Mouse (Mus musculus) forebrain, embryonic 13.5 days (tissue): Measurements from ENCODE around the gene Tmprss6. TPM values are rescaled to one million over a fixed set of nuclear protein-coding genes. Genes with fewer than 3 reads are reported as not detected.

Experiments used
- ATAC-seq: fragments of 200-750 bp; cut with Nextera tagmentation; 2 replicates; pipeline ENCODE4 v1.8.0; 2017
- H3K27ac ChIP-seq: fragments of 300-500 bp; sonication (generic); 2 replicates; pipeline ENCODE4 v1.5.1; 2015; ENCODE audit warnings: inconsistent platforms, mild to moderate bottlenecking, moderate library complexity
- H3K27me3 ChIP-seq: fragments of 300-500 bp; sonication (generic); 2 replicates; pipeline ENCODE4 v1.6.1; 2015; ENCODE audit warnings: mild to moderate bottlenecking, inconsistent platforms
- H3K36me3 ChIP-seq: fragments of 300-500 bp; sonication (generic); 2 replicates; pipeline ENCODE4 v1.6.1; 2015; ENCODE audit warnings: mild to moderate bottlenecking, inconsistent platforms; ENCODE audit not compliant: poor library complexity, severe bottlenecking
- H3K4me1 ChIP-seq: fragments of 300-500 bp; sonication (generic); 2 replicates; pipeline ENCODE4 v1.6.1; 2015; ENCODE audit warnings: inconsistent platforms
- H3K4me2 ChIP-seq: fragments of 300-500 bp; sonication (generic); 2 replicates; pipeline ENCODE4 v1.6.1; 2015; ENCODE audit warnings: inconsistent platforms, mild to moderate bottlenecking, moderate library complexity
- H3K4me3 ChIP-seq: fragments of 300-500 bp; sonication (generic); 2 replicates; pipeline ENCODE4 v1.5.1; 2015; ENCODE audit warnings: mild to moderate bottlenecking, inconsistent platforms
- H3K9ac ChIP-seq: fragments of 300-500 bp; sonication (generic); 2 replicates; pipeline ENCODE4 v1.6.1; 2015; ENCODE audit warnings: mild to moderate bottlenecking, inconsistent platforms
- H3K9me3 ChIP-seq: fragments of 300-500 bp; sonication (generic); replicated peaks from 2 replicates; pipeline ENCODE4 v1.6.1; 2016; ENCODE audit warnings: inconsistent platforms
- WGBS: fragments of 180-500 bp; shearing (Covaris S2); methylation state at CpG from one replicate; pipeline ENCODE4 v1.1.7; 2015; 5-methylcytosine and 5-hydroxymethylcytosine counted together
- polyA plus RNA-seq: library from polyadenylated mRNA; unstranded; fragments of >200 nt; fragmentation: Nextera tagmentation; extraction: Ambion mirVana; gene quantifications from 2 replicates; pipeline ENCODE4 v1.2.1, GENCODE M21; 2015

Tmprss6 gene
- polyA plus RNA-seq, 1 experiment from 2014 or later, result not detected

GRCm38 (mm10) chr15:78504013-78504412 is 35.6 kb upstream of the Tmprss6 start:
- H3K9ac ChIP-seq, result no peak overlapping the region
- no peaks in the 10 kb centered on the region; the same call in 1 of the 2 replicates for H3K9me3 ChIP-seq
- H3K4me1 ChIP-seq, result 0 out of 2 replicates have a peak, but pooled peaks cover 5% of the 10 kb centered on the region
- H3K4me2 ChIP-seq, result no peak overlapping the region
- H3K36me3 ChIP-seq, result no peaks in the 10 kb centered on the region
- no peaks in the 10 kb centered on the region for H3K27me3 ChIP-seq
- H3K27ac ChIP-seq, result no peak overlapping the region
- WGBS, result 76% methylated on average over 1 of the region's 1 CpGs
- no peak for ATAC-seq
- no peak overlapping the region for H3K4me3 ChIP-seq

GRCm38 (mm10) chr15:78502437-78503132 is 34.2 kb upstream of the Tmprss6 start:
- no peak for ATAC-seq
- no peak overlapping the region for H3K27ac ChIP-seq
- no peak overlapping the region for H3K9ac ChIP-seq
- H3K36me3 ChIP-seq, result no peaks in the 10 kb centered on the region
- no peak overlapping the region for H3K4me2 ChIP-seq
- no peaks in the 10 kb centered on the region for H3K4me1 ChIP-seq
- H3K4me3 ChIP-seq, result no peak overlapping the region
- no peaks in the 10 kb centered on the region for H3K27me3 ChIP-seq
- WGBS, result 90% methylated on average over 18 of the region's 18 CpGs
- no peaks in the 10 kb centered on the region; the same call in 1 of the 2 replicates for H3K9me3 ChIP-seq

- ATAC-seq, result no peak
- Histone ChIP-seq H3K4me3 (no peak within 1 kb of the TSS), H3K9me3 (no peaks in the 10 kb centered on the region), H3K36me3 (no peaks in the 10 kb centered on the region), H3K4me2 (no peak within 1 kb of the TSS), H3K27ac (no peak within 1 kb of the TSS), H3K27me3 (no peaks in the 10 kb centered on the region), H3K9ac (no peak within 1 kb of the TSS), H3K4me1 (no peaks in the 10 kb centered on the region)
- 93% methylated on average over 11 of the region's 11 CpGs for WGBS
These were observed 26.6 kb upstream of the Tmprss6 start, which contains the start of gene Il2rb for GRCm38 (mm10) chr15:78494968-78495406. Il2rb (minus strand) TSS chr15:78495271.

- WGBS, result 87% methylated on average over 10 of the region's 10 CpGs
- Histone ChIP-seq H3K9me3 (no peaks in the 10 kb centered on the region), H3K27ac (no peak overlapping the region), H3K4me3 (no peak overlapping the region), H3K36me3 (no peaks in the 10 kb centered on the region), H3K4me1 (no peaks in the 10 kb centered on the region), H3K27me3 (no peaks in the 10 kb centered on the region), H3K9ac (no peak overlapping the region), H3K4me2 (no peak overlapping the region)
- ATAC-seq, result no peak
These were observed 25.1 kb upstream of the Tmprss6 start for GRCm38 (mm10) chr15:78493401-78494010.

GRCm38 (mm10) chr15:78491301-78491700 is 22.9 kb upstream of the Tmprss6 start:
- no peaks in the 10 kb centered on the region for H3K27me3 ChIP-seq
- 68% methylated on average over 3 of the region's 3 CpGs for WGBS
- no peaks in the 10 kb centered on the region for H3K36me3 ChIP-seq
- no peak overlapping the region for H3K9ac ChIP-seq
- H3K4me2 ChIP-seq, result no peak overlapping the region
- H3K4me1 ChIP-seq, result no peaks in the 10 kb centered on the region
- no peaks in the 10 kb centered on the region for H3K9me3 ChIP-seq
- no peak overlapping the region for H3K4me3 ChIP-seq
- ATAC-seq, result no peak
- H3K27ac ChIP-seq, result no peak overlapping the region

GRCm38 (mm10) chr15:78489906-78490305 is 21.5 kb upstream of the Tmprss6 start:
- no peak for ATAC-seq
- Histone ChIP-seq H3K27ac (no peak overlapping the region), H3K4me1 (no peaks in the 10 kb centered on the region), H3K4me2 (no peak overlapping the region), H3K4me3 (no peak overlapping the region), H3K9ac (0 out of 2 replicates have a peak overlapping the region, but pooled peaks have one; percentile 12), H3K9me3 (no peaks in the 10 kb centered on the region), H3K27me3 (no peaks in the 10 kb centered on the region), H3K36me3 (no peaks in the 10 kb centered on the region)
- 75% methylated on average over 8 of the region's 8 CpGs for WGBS

GRCm38 (mm10) chr15:78489248-78489647 is 20.8 kb upstream of the Tmprss6 start:
- no peak overlapping the region for H3K27ac ChIP-seq
- no peaks in the 10 kb centered on the region for H3K4me1 ChIP-seq
- H3K9ac ChIP-seq, result no peak overlapping the region
- no peaks in the 10 kb centered on the region for H3K27me3 ChIP-seq
- ATAC-seq, result no peak
- H3K4me2 ChIP-seq, result no peak overlapping the region
- H3K36me3 ChIP-seq, result no peaks in the 10 kb centered on the region
- H3K9me3 ChIP-seq, result no peaks in the 10 kb centered on the region
- WGBS, result 92% methylated on average over 3 of the region's 3 CpGs
- H3K4me3 ChIP-seq, result no peak overlapping the region

GRCm38 (mm10) chr15:78487066-78487465 is 18.6 kb upstream of the Tmprss6 start:
- WGBS, result 55% methylated on average over 4 of the region's 4 CpGs

GRCm38 (mm10) chr15:78486564-78486963 is 18.1 kb upstream of the Tmprss6 start:
- Histone ChIP-seq H3K4me3 (no peak overlapping the region), H3K4me2 (no peak overlapping the region), H3K9me3 (no peaks in the 10 kb centered on the region), H3K27ac (no peak overlapping the region), H3K36me3 (no peaks in the 10 kb centered on the region), H3K4me1 (no peaks in the 10 kb centered on the region), H3K9ac (no peak overlapping the region), H3K27me3 (no peaks in the 10 kb centered on the region)
- no peak for ATAC-seq
- WGBS, result 94% methylated on average over 1 of the region's 1 CpGs

More at GRCm38 (mm10) chr15:78487066-78487465, 18.6 kb upstream of the Tmprss6 start:
- H3K9ac ChIP-seq, result no peak overlapping the region
- H3K4me1 ChIP-seq, result no peaks in the 10 kb centered on the region
- H3K4me3 ChIP-seq, result no peak overlapping the region
- H3K36me3 ChIP-seq, result no peaks in the 10 kb centered on the region
- H3K27ac ChIP-seq, result no peak overlapping the region
- no peak for ATAC-seq
- no peaks in the 10 kb centered on the region for H3K27me3 ChIP-seq
- no peaks in the 10 kb centered on the region for H3K9me3 ChIP-seq
- H3K4me2 ChIP-seq, result no peak overlapping the region

- Histone ChIP-seq H3K4me1 (no peaks in the 10 kb centered on the region), H3K4me3 (no peak overlapping the region), H3K9me3 (no peaks in the 10 kb centered on the region), H3K27ac (no peak overlapping the region), H3K9ac (no peak overlapping the region), H3K36me3 (no peaks in the 10 kb centered on the region), H3K4me2 (no peak overlapping the region), H3K27me3 (no peaks in the 10 kb centered on the region)
- 82% methylated on average over 4 of the region's 4 CpGs for WGBS
- ATAC-seq, result no peak
These were observed 14.9 kb upstream of the Tmprss6 start for GRCm38 (mm10) chr15:78483311-78483710.

- no peak for ATAC-seq
- Histone ChIP-seq H3K4me1 (no peaks in the 10 kb centered on the region), H3K36me3 (no peaks in the 10 kb centered on the region), H3K27ac (no peak overlapping the region), H3K4me2 (no peak overlapping the region), H3K9me3 (no peaks in the 10 kb centered on the region), H3K9ac (no peak overlapping the region), H3K27me3 (no peaks in the 10 kb centered on the region), H3K4me3 (no peak overlapping the region)
- WGBS, result 73% methylated on average over 3 of the region's 3 CpGs
These were observed 14.1 kb upstream of the Tmprss6 start for GRCm38 (mm10) chr15:78482518-78482917.

- H3K4me1 ChIP-seq, result no peaks in the 10 kb centered on the region
- H3K9ac ChIP-seq, result no peak overlapping the region
- H3K27ac ChIP-seq, result no peak overlapping the region
- no peaks in the 10 kb centered on the region for H3K9me3 ChIP-seq
- no peak overlapping the region for H3K4me2 ChIP-seq
- H3K27me3 ChIP-seq, result no peaks in the 10 kb centered on the region
- ATAC-seq, result no peak
- no peak overlapping the region for H3K4me3 ChIP-seq
- no peaks in the 10 kb centered on the region for H3K36me3 ChIP-seq
- 49% methylated on average over 9 of the region's 9 CpGs for WGBS
These were observed 13.1 kb upstream of the Tmprss6 start for GRCm38 (mm10) chr15:78481448-78482000.
